15 mouse cellular contexts compared by ENCODE assay signal in genomic region chr11:102778597-102778996, GRCm38 (mm10). TPM values are rescaled to one million over a fixed set of nuclear protein-coding genes. Genes with fewer than 3 reads are reported as not detected.
DNase-seq lines count a peak whose midpoint lies in the region; ATAC-seq lines count a peak whose summit lies in the region.
"Had no signal": no experiment of that assay in that cellular context is flagged by ENCODE, and none has a peak within 500 bp of the region (broad histone marks: within the 10 kb centered on the region; RNA-seq: fewer than 3 reads in every experiment).

No protein-coding gene starts in this region.

- H3K27me3 ChIP-seq in kidney, embryonic 14.5 days (ENCODE audit: control insufficient read depth, insufficient read depth, low read length) = no peaks in the 10 kb centered on the region
- H3K27me3 ChIP-seq in embryonic facial prominence, embryonic 11.5 days (ENCODE audit: control insufficient read depth, insufficient read depth, low read length) = no peaks in the 10 kb centered on the region
- H3K27me3 ChIP-seq in embryonic facial prominence, embryonic 15.5 days = no peaks in the 10 kb centered on the region
- H3K27me3 ChIP-seq: midbrain, embryonic 15.5 days had no signal

- intact Hi-C loops in heart, postnatal 14 days (cut with DNase I) = no loop called here

- peaks cover 31% of the 10 kb centered on the region for H3K4me1 ChIP-seq in kidney, embryonic 14.5 days (ENCODE audit: control insufficient read depth, insufficient read depth, low read length)
- peaks cover 6% of the 10 kb centered on the region; the same call in 1 of the 2 replicates for H3K4me1 ChIP-seq in embryonic facial prominence, embryonic 11.5 days (ENCODE audit: control insufficient read depth, insufficient read depth, low read length)
- peaks cover 46% of the 10 kb centered on the region for H3K4me1 ChIP-seq in embryonic facial prominence, embryonic 15.5 days

- DNase-seq in heart, adult 11 months = peak; percentile 85
- no peak for DNase-seq in heart, postnatal 14 days
- no peak for DNase-seq in kidney, postnatal 25 days
- DNase-seq in embryonic facial prominence, embryonic 11.5 days (ENCODE audit: low spot score) = peak; percentile 32
- DNase-seq in spleen, postnatal 10 days (ENCODE audit: low spot score in 2 of 2) = no peak
- DNase-seq: heart, postnatal 10 days; thymus, adult 18-20 months had no signal

- H3K4me3 ChIP-seq in kidney, embryonic 14.5 days (ENCODE audit: low read length) = no peak overlapping the region
- H3K4me3 ChIP-seq in embryonic facial prominence, embryonic 11.5 days (ENCODE audit: low read depth, low read length) = no peak overlapping the region
- no peak overlapping the region for H3K4me3 ChIP-seq in embryonic facial prominence, embryonic 15.5 days (replicated peaks)
- H3K4me3 ChIP-seq: liver, embryonic 15.5 days; midbrain, embryonic 15.5 days had no signal

- no peak overlapping the region for H3K4me2 ChIP-seq in kidney, embryonic 14.5 days (replicated peaks; ENCODE audit: low read depth, low read length)
- H3K4me2 ChIP-seq in embryonic facial prominence, embryonic 11.5 days (ENCODE audit: low read depth, low read length) = no peak overlapping the region
- no peak overlapping the region for H3K4me2 ChIP-seq in embryonic facial prominence, embryonic 15.5 days (replicated peaks)
- H3K4me2 ChIP-seq: liver, embryonic 15.5 days had no signal

- H3K9me3 ChIP-seq in kidney, embryonic 14.5 days (ENCODE audit: control insufficient read depth, low read length) = no peaks in the 10 kb centered on the region
- H3K9me3 ChIP-seq in embryonic facial prominence, embryonic 11.5 days (replicated peaks; ENCODE audit: control insufficient read depth, low read length) = no peaks in the 10 kb centered on the region
- H3K9me3 ChIP-seq in embryonic facial prominence, embryonic 15.5 days (replicated peaks) = no peaks in the 10 kb centered on the region
- H3K9me3 ChIP-seq: forebrain, embryonic 12.5 days; liver, embryonic 15.5 days; midbrain, embryonic 15.5 days had no signal

- H3K36me3 ChIP-seq in kidney, embryonic 14.5 days (ENCODE audit: control insufficient read depth, insufficient read depth, low read length) = no peaks in the 10 kb centered on the region; the same call in 1 of the 2 replicates
- no peaks in the 10 kb centered on the region for H3K36me3 ChIP-seq in embryonic facial prominence, embryonic 11.5 days (replicated peaks; ENCODE audit: control insufficient read depth, insufficient read depth, low read depth, low read length)
- peaks cover 3% of the 10 kb centered on the region; the same call in 1 of the 2 replicates for H3K36me3 ChIP-seq in embryonic facial prominence, embryonic 15.5 days
- H3K36me3 ChIP-seq: liver, embryonic 15.5 days had no signal

- H3K9ac ChIP-seq in kidney, embryonic 14.5 days (ENCODE audit: low read depth, low read length) = no peak overlapping the region
- H3K9ac ChIP-seq in embryonic facial prominence, embryonic 11.5 days (replicated peaks; ENCODE audit: low read length) = no peak overlapping the region; the same call in 1 of the 2 replicates
- H3K9ac ChIP-seq in embryonic facial prominence, embryonic 15.5 days = no peak overlapping the region
- H3K9ac ChIP-seq: liver, embryonic 15.5 days had no signal

- 41% methylated on average over 5 of the region's 5 CpGs for whole genome bisulfite sequencing in kidney, embryonic 14.5 days
- WGBS in embryonic facial prominence, embryonic 11.5 days = 32% methylated on average over 5 of the region's 5 CpGs
- 44% methylated on average over 5 of the region's 5 CpGs for WGBS in embryonic facial prominence, embryonic 15.5 days

- ATAC-seq in kidney, embryonic 14.5 days (ENCODE audit: low FRiP score, low TSS enrichment) = no peak
- no peak for ATAC-seq in embryonic facial prominence, embryonic 11.5 days (replicated peaks; ENCODE audit: insufficient number of reproducible peaks, low FRiP score, low TSS enrichment, low read depth)
- no peak for ATAC-seq in embryonic facial prominence, embryonic 15.5 days (ENCODE audit: insufficient number of reproducible peaks, low FRiP score, low TSS enrichment, low read depth)
- ATAC-seq: intestine, postnatal 0 days; midbrain, embryonic 15.5 days had no signal

- peak overlapping the region; percentile 47; the same call in 1 of the 2 replicates for H3K27ac ChIP-seq in kidney, embryonic 14.5 days (ENCODE audit: low read depth, low read length)
- no peak overlapping the region for H3K27ac ChIP-seq in embryonic facial prominence, embryonic 11.5 days (replicated peaks; ENCODE audit: low read depth, low read length)
- H3K27ac ChIP-seq in embryonic facial prominence, embryonic 15.5 days (replicated peaks) = 0 out of 2 replicates have a peak overlapping the region, but pooled peaks have one; percentile 70
- H3K27ac ChIP-seq: forebrain, embryonic 12.5 days; liver, embryonic 15.5 days; macrophage; midbrain, embryonic 15.5 days had no signal

RNA-seq across cellular contexts. Expression of gene Adam11, which starts 17.4 kb away (rescaled TPM):
- 1 to 10 TPM; 4.0 to 4.4 TPM for total RNA-seq in heart, postnatal 14 days (2021)
- 3.5 and 7.8 TPM in 2 replicates for polyA plus RNA-seq in kidney, embryonic 14.5 days (2014; fragmentation: Nextera tagmentation; extraction: Ambion mirVana)
- 13.9 and 16.3 TPM in 2 replicates for polyA plus RNA-seq in embryonic facial prominence, embryonic 11.5 days (2014; fragmentation: Nextera tagmentation; extraction: Ambion mirVana)
- polyA plus RNA-seq in embryonic facial prominence, embryonic 15.5 days (2015; fragmentation: Nextera tagmentation; extraction: Ambion mirVana) = 7.1 and 7.8 TPM in 2 replicates

RNA-seq across cellular contexts. Expression of gene Gjc1, which starts 40.9 kb away (rescaled TPM):
- total RNA-seq in heart, postnatal 14 days (2021) = 10 to 100 TPM; 37.7 to 42.6 TPM
- 63.0 and 69.6 TPM in 2 replicates for polyA plus RNA-seq in kidney, embryonic 14.5 days (2014; fragmentation: Nextera tagmentation; extraction: Ambion mirVana)
- 90.5 and 97.0 TPM in 2 replicates for polyA plus RNA-seq in embryonic facial prominence, embryonic 11.5 days (2014; fragmentation: Nextera tagmentation; extraction: Ambion mirVana)
- polyA plus RNA-seq in embryonic facial prominence, embryonic 15.5 days (2015; fragmentation: Nextera tagmentation; extraction: Ambion mirVana) = 58.3 and 60.5 TPM in 2 replicates
- total RNA-seq: MEL had no signal
- polyA plus RNA-seq: macrophage had no signal

RNA-seq across cellular contexts. Expression of gene Higd1b, which starts 57.1 kb away (rescaled TPM):
- 10 to 100 TPM; 20.4 to 25.4 TPM for total RNA-seq in heart, postnatal 14 days (2021)
- polyA plus RNA-seq in kidney, embryonic 14.5 days (2014; fragmentation: Nextera tagmentation; extraction: Ambion mirVana) = 0.44 TPM in 1 of 2 replicates, not detected in the other
- polyA plus RNA-seq in embryonic facial prominence, embryonic 11.5 days (2014; fragmentation: Nextera tagmentation; extraction: Ambion mirVana) = not detected in 2 replicates
- polyA plus RNA-seq in embryonic facial prominence, embryonic 15.5 days (2015; fragmentation: Nextera tagmentation; extraction: Ambion mirVana) = 1.1 and 2.1 TPM in 2 replicates
- total RNA-seq: MEL had no signal
- polyA plus RNA-seq: forebrain, embryonic 12.5 days; liver, embryonic 15.5 days; macrophage had no signal

Comparison
In these comparisons a context has a peak if more than half of its experiments do, and no peak if none do; other contexts are left out.
1. DNase-seq: peak in heart, adult 11 months (single experiment) and embryonic facial prominence, embryonic 11.5 days (single experiment); none in heart, postnatal 14 days (0 of 2), kidney, postnatal 25 days (0 of 2) and spleen, postnatal 10 days (0 of 2).